Mouse (Mus musculus) C2C12 (cell line): ENCODE data around the gene Gmppb.

Source experiments
- CEBPB ChIP-seq: IDR thresholded peaks from one replicate; pipeline ENCODE4 v1.6.1; 2011; ENCODE audit warnings: low read depth, mild to moderate bottlenecking, control low read depth, moderate library complexity
- CTCF ChIP-seq: IDR thresholded peaks from one replicate; pipeline ENCODE4 v1.5.1; 2011; ENCODE audit not compliant: control insufficient read depth, insufficient read depth, insufficient read length
- MYOG ChIP-seq: IDR thresholded peaks from one replicate; pipeline ENCODE4 v1.6.1; 2011; ENCODE audit not compliant: control insufficient read depth, insufficient read length; ENCODE audit errors: extremely low read depth
- USF1 ChIP-seq: IDR thresholded peaks from one replicate; pipeline ENCODE4 v1.6.1; 2011; ENCODE audit warnings: low read depth, mild to moderate bottlenecking, control low read depth, moderate library complexity

DNA sequence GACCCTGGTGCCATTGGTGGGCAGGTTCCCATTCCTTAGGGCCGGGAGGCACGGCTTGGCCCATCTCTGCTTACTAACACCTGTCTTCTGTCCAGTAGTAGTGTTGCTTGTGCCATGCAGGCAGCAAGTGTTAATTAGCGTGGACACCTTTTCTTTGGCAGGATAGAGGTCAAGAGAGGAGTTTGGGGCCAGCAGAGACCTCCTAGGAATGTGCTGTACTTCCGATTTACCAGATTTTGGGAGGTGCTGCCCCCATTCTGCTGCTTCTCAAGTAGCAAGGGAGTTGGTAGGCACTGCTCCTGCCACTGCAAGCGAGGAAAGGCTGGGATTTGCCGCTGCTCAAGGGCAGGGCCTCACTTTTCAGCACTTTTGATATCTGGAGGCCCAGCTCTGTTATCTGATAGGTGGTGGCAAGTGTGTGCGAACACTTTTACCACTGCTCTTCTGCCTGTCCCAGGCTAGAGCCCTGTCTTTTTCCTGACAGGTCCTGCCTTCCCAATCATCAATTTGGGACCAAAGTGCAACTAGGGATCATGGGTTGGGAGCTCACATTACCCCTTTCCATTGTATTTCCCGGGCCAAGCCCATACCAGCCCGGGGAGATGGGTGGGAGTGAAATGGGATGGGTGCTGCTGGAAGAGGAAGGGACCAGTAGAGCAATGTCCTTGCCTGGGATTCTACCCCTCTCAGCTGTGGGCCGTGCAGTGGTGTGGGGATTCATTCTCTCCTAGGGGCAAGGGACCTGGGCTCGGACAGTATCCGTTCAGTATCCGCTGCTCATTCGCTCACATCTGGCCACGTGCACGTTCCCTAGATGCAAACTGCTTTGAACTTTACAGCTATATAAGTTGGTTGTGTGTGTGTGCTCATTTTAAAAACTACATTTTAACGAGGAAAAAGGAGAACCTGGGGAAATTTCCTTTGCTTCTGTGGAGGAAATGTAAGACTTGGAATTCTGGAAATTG lies 1.2 kb upstream of the Gmppb start:
- TF ChIP-seq USF1 (no peak), CEBPB (no peak), CTCF (no peak), MYOG (no peak)
